Mouse (Mus musculus) retina, embryonic 14.5 days (tissue): ENCODE data around the gene Grm1.
"Not testable (repeated sequence)": the region's sequence is repeated elsewhere in the genome, so short reads cannot be mapped to it uniquely, and the experiment has no call there.

Experiments
- DNase-seq: peaks from one replicate; pipeline ENCODE4 v3.0.0-alpha.2; 2015; ENCODE audit warnings: low spot score

The Grm1 gene

DNA sequence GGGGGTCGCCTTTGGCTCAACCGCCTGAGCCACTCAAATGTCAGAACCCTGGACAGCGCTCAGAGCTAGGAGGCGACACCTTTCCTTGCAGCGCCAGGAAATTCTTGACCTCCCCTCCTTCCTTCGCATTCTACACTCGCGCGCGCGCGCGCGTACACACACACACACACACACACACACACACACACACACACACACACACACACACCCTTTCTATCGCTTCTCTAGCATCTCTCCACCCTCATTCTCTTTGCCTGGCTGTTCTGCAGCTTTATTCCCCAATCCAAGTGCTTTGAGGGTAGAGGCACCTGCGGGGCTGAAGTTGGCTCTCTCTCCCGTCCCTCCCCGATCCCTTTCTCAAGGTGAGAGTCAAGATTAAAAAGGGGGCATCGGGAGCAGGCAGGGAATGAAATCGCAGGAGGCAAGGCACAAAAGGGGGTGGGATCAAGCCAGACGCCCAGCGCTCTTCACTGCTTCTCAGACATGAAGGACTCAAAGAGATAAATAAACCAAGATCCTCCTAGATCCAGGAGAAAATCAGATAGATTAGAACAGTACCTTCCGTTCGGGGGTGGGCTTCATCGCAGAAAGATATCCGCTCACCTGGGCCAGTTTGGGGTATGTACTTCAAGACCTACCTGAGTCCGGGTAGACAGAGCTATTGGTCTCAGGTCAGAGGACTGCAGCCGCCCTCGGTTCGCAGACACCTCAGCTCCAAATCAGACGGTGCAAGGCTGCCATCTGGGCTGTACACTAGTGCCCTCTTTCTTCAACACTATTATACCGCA lies at the start of gene Grm1:
TSS of gene Grm1 (minus strand) at position 746 of the 788 bp plus-strand sequence.
- peak; percentile 69 for DNase-seq

DNA sequence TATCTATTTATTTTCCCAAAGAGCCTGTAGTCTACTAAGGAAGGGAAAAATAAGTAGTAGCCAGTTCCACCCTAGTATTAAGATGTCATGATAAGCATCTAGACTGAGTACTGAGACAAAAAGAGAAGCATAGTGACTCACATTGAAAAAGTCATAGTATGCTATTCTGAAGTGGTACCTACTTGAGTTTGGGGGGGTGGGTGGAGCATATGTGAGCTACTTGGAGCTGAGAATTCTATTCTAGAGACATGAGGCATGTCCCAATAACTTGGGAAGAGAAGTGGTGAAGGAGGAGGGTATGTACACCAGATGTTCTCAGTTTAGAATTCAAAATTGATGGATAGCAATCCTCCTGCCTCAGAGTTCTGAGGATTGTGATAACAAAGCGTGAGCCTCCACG lies 39.6 kb upstream of the Grm1 start:
- DNase-seq, result no peak

DNA sequence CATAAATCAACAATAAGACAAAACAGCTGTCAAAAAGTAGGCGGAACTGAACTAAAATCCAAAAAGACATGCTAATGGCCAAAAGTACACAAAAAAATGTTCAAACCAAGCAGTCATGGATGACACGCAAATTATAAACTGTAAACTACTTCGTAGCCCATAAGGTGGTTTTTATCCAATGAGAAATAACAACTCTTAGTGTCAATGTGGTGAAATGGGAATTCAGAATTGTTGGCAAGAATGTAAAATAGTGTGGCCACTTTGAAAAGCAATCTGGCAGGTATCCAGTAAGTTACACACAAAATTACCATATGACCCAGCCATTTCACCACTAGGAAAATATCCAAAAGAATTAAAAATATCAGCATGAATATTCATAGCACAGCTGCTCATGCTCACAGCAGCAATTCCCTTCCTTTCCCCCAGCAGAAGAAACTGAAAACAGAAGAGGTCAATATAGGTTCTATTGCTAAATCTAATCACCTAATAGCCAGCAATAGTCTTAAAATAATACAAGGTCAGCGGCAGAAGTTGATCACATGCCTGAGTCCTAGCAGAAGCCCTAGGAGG lies 16.4 kb upstream of the Grm1 start:
- DNase-seq, result no peak

DNA sequence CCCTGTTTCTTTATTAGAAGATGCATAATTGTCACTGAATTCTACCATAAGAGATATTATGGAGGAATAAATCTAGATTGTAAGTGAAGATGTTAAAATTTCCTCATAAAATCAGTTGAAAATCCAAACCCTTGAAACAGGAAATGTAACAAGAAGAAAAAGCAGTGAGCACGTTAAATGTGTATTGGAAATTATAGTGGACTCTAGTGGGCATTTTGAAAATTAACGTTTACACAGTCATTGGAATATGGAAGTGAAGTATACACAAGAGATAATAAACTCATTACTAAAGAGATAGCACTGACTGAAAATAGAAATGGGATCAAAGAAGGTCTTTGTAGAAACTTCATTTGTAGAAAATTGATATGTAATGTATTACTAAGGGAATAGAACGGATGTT lies 4.2 kb upstream of the Grm1 start:
- DNase-seq, result no peak

DNA sequence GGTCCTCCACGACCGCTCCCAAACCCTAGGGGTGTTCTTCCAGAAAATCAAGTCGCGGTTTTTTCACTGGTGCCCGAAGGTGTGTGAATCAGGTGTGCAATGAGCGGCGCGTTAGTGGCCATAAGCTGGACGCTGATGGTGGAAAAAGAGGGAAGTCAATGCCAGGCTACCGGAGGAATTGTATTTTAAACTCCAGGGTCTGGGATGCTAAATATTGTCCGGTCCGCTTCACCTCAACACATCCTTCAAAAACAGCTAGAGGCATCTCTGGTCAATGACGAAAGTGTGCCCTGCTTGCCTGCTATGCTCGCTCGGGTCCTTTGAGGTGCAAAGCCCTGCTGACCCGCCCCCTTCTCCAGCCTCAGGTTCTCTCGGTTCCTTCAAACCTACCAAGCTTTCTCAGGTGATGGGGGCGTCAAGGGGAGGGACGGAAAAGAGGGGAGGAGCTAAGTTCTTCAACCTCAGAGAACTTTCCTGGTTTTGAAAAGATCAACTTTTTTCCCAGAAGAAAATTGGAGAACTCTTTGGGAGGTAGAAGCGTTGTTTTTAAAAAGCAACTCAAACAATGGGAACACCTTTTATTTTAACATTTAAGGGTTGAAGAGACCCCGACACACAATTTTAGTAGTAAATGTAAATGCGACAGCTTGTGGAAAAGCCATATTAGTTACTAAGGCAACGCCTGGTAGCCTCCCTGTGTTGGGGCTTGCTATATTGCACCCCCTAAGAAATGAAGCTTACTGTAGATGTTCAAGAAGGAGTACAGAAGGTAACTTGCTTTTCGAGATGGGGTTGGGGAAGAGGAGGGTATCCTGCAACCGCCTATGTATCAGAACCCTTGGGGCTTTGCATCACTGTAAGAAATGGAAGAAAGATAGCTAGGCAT lies 1.2 kb downstream of the Grm1 start:
- DNase-seq, result no peak

DNA sequence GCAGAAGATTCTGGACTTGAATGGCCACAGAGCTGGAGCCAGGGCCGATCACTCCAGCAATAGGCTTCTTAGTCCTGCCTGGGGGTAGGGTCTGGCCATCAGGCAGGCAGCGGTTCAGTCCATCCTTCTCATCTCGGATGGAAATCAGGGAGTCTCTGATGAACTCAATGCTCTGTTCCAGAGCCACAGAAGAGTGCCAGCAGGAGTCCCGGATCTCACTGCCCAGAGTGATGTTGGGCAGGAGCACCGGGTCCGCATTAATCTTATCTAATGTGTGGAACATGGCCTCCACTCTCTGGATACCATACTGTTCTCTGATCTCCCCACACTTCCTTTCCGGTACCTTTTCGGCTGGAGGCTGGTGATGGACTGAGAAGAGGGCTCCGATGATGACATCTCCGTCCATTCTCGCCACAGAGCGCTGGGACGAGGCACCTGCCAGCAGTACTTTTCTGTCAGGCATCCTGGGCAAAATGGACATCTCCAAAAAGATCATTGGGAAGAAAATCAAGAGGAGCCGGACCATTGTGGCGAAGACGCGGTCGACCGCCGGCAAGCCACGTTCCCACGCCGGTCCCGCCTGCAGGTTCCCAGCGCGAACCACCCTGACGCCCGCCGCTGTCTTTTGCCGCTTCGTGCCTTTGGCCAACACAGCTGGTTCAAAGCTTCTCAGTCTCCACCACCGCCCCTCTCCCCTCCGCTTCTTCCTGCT lies 2.0 kb downstream of the Grm1 start:
- no peak for DNase-seq

DNA sequence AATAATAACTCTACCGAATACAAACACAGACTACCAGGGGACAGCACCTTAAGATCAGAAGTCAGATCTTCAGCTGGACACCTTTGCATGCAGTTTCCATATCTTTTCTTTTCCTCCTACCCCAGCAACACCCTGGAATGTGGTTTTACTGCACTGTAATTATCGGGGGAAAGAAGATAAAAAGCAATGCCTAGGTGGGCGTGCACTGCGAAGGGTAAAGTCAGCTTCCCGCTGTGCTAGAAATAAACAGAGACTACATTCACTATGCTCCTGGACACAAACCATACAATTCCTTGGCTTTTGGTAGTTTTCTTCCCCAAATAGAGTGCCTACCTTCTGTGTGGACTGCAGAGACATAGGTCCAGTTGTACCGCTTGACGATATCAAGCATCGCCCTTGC lies 2.6 kb downstream of the Grm1 start:
- DNase-seq, result no peak

DNA sequence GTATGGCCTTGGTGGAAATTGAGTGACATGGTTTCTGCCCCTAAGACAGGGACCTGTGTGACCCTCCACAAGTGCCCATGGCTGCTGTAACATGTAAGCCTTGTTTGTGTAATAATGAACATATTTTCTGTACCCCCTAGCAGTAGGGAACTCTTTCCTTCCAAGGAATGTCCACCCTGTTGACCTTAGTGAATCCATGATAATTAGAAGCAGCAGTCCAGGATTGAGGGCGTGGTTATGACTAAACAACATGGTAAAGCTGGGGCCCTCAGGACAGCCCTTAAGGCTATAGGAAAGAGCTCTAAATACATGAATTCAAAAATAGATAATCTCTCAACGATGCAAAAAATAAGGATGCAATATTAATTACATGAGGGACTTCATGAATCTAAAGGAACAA lies 17.0 kb downstream of the Grm1 start:
- no peak for DNase-seq

DNA sequence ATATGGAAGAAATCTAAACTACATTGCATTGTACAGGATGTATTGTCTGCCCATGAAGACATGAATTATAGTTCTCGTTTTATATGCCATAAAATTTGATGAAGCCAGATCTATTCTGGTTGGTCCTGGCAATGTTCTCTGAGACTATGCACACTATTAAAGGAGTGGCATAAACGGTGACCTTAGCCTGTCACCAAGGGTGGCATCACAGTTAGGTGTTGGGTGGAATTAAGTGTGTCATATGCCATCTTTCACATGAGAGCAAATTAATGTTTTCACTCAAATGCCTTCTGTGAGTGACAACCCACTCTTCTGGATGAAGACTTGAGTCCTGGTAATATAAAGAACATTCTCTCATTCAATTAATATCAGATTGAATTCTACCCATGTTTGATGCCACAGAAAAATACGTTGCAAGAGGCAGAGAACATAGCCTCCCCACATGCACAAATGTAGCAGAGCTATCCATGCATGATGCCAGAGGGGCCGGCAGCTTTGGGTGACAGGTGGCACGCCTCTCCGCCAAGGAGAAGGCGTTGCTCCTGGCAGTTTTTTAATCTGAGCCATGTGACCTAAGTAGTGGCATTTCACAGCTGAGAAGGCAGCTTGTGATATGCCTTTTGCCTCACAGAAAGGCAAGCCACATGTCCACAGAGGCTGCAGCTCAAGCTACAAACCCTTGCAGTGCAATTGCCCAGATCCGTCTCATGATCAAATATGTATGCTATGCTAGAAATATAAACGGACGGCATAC lies 20.7 kb downstream of the Grm1 start:
- peak; percentile 28 for DNase-seq

DNA sequence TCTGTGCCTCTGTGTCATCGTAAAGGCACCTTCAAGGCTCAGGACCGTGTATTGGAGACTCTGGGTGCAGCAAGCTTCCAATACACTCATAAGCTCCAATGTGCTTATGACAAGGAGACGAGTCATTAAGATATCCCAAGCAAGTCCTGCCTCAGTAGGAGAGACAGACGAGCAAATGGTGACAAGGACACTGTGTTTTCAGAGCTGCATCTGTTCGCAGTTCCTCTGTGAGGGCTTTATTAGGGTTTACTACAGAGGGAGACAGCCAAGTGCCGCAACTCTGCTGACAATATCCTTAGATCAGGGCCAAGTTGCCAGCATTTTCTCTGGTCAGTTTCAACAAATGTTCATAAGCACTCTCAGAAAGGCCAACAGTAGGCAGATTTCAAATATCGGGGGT lies 32.8 kb downstream of the Grm1 start:
- no peak for DNase-seq

DNA sequence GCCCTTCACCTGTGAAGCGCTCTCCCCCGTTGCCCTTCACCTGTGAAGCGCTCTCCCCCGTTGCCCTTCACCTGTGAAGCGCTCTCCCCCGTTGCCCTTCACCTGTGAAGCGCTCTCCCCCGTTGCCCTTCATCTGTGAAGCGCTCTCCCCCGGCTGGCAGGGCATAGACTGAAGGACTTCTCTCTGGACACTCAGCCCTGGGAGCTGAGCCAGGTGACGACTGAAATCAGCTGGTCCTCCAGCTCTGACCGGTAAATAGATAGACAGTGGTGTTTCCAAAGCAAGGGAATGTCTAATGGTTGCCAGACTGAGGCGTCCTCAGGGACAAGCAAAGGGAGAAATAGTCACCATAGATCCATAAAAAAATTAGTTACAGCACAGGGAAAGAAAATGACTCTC lies 36.7 kb downstream of the Grm1 start:
- not testable (repeated sequence) for DNase-seq

DNA sequence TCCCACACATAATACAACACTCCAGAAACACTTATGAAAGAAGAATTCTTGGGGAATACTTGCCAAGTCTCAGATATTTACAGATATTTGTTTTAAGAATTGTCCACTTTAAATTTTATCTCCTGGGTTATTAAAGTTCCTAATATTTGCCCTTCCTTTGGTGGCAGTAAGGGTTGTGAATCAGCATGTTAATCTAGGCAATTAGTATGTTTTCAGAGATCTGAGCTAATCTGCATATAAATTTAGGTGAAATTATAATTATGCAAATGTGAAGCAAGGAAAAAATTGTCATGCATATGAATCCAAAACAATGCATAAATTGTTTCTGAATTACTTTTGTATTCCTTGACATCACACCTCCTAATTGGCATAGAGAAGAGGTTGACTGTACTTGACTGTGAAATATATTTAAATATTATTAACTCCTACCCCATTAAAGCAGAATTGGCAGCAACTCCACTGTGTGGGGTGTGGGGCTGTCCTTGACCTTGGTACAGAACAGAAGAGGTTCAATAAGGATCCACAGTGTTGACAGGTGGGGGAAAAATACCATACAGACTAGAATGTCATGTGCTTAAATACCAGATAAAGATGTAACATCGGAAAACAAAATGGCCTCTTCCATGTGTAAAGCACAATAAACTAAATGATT lies 37.6 kb downstream of the Grm1 start:
- no peak for DNase-seq

DNA sequence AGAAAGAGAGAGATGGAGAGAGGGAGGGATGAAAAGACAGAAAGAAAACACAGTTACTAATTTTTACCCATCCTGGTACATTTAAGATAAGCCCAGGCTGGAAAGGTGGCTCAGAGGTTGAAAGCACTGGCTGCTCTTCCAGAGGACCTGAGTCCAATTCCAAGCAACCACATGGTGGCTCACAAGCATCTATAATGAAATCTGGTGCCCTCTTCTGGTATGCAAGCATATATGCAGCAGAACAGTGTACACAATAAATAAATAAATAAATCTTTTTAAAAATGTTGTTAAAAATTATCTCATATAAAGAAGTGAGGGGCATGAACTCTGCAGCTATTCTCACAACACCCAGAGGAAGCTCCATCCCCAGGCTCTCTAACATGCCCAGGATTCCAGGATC lies 42.8 kb downstream of the Grm1 start:
- no peak for DNase-seq

DNA sequence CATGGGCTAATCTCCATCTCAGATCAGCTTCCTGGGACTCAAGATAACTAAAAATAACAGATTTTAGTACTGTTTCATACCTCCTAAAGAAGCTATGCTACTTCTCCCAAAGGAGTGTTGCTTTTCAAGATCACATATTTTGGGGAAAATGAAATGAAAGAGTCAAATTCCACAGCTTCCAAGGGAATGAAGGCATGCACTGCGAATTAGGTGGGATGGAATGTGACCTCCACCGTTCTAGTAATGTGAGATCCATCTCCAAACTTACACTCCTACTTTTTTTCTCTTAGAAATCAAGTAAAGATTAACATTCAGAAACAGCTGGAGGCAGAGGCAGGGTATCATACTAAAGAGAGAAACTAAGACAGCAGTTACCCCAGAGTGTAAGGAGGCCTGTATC lies 49.9 kb downstream of the Grm1 start:
- no peak for DNase-seq

DNA sequence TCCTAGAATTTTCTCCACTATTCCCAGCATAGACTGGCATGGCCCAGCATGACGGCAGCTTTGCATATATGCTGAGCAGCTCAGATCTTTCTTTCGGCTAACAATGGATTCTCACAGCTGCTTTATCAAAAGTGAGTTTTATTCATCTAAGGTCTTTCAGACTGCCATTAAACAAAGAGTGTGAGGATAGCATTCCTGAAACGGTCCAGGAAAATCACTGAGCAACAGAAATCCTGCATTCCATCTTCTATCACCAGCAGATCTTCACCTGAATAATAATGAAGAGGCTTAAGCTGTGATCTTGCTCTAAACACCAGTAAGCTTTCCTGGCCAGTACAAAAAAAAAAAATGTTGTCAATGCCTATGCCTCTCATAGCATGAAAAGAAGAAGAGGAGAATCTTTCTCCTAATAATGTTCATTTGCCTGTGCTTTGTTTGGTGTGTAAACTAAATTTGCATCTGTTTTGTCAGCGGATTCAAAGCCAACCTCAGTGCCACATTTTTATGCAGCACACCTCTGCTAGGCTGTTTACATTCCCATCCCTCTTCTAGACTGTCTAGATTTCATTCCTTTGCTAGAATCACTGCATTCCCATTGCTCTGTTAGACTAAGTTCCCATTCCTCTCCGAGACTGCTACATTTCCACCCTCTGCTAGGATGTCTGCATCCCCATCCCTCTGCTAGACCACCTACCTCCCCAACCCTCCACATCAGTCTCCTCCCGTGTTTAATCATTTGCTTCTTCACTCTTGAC lies 56.2 kb downstream of the Grm1 start:
- no peak for DNase-seq

DNA sequence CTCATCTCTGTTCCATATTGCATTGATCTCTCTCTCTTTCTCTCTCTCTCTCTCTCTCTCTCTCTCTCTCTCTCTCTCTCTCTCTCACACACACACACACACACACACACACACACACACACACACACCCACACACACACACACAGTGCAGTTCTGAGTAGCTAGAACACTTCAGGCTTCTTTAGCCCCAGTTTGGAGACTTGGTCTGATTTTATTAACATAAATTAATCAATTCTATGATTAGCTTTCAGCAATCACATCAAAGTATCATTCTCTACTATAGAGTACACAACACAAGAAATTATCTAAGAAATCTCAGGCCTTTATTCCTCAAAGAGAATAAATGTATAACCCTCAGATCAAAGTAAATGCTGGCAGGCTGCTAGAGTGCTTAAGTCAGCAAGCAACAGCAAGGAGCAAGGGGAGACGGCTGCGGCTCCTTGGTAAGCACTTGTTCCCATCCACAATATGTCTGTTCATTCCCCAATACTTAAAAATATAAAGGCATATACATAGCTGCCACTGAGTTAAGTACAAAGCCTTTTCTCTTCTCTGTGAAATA lies 63.1 kb downstream of the Grm1 start:
- no peak for DNase-seq

DNA sequence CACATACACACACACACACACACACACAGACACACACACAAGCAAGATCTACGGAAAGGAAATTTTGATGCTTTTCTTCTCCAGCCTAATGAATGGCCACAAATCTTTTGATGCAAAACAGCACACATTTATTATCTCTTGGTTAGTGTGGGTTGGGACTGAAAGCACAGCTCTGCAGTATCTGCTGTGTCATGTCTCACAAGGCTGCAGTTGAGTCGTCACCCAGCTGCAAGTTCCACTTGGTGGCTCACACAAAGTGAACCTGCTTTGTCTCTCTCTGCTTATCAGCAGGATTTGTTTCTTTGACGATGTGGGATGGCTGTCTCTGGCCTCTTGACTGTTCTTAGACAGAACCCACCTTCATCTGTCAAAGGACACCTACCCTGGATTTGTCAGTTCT lies 68.5 kb downstream of the Grm1 start:
- DNase-seq, result no peak

DNA sequence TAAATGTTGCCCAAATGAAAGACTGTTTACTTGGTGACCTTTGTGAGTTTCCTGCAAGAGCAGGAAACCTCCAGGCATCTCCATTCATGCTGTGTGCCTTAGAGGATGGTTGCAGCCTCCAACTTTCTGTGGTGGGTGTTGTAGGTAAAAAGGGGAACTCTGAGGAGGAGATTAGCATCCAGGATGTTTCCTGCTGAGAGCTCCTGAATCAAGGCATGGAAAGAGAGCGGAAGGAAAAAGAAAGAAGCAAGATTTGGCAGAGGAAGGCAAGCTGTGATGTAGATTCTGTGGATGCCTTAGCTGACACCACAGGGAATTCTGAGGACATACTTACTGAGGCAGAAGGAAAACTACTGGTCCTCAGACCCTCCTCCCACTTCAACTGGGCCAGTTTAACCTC lies 85.4 kb downstream of the Grm1 start:
- DNase-seq, result no peak

DNA sequence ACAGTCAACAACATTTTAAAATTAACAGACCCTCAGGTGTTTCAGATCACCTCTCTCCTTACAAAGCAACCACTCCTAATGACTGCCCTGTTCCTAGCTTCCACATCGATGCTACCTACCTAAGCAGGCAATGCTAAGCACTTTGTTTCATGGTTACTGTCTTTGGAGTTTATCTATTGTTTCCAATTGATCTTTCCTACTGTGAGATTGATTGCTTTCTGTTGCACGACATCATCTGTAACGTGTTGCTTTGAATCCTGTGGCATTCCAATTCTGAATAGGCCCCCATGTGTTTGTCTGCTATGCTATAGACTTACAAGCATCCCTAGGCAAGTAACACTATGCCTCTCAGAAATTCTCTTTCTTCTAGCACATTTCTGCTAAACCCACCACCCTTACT lies 90.4 kb downstream of the Grm1 start:
- DNase-seq, result no peak

DNA sequence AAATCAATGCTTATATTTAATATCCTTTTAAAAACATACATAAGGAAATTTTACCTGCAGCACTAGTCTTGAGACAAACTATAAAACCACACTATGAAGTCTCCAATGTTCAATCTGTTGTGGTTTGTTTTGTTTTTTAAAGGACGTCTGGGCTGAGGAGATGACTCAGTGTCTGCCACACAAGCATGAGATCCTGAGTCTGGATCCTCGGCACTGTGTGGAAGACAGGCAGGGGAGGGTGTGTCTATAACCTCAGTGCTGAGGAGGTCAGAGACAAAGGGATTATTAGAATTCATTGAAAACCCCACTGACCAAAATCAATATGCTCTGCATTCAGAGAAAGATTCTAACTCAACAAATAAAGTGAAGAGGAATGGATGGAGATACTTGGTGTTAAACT lies 110.8 kb downstream of the Grm1 start:
- no peak for DNase-seq
